Mouse (Mus musculus) leukemia stem cell, adult 10-12 weeks (primary cell): ENCODE measurements around the gene Ccdc18. TPM values are rescaled to one million over a fixed set of nuclear protein-coding genes. Genes with fewer than 3 reads are reported as not detected.

Source experiments
- polyA plus RNA-seq: library from polyadenylated mRNA; stranded (reverse); fragments of >175 nt; gene quantifications from 2 replicates; pipeline ENCODE4 v1.2.3, GENCODE M21; 2012; ENCODE audit warnings: low replicate concordance

The Ccdc18 gene
- 1.1 TPM in 1 of 2 replicates, not detected in the other for polyA plus RNA-seq

DNA sequence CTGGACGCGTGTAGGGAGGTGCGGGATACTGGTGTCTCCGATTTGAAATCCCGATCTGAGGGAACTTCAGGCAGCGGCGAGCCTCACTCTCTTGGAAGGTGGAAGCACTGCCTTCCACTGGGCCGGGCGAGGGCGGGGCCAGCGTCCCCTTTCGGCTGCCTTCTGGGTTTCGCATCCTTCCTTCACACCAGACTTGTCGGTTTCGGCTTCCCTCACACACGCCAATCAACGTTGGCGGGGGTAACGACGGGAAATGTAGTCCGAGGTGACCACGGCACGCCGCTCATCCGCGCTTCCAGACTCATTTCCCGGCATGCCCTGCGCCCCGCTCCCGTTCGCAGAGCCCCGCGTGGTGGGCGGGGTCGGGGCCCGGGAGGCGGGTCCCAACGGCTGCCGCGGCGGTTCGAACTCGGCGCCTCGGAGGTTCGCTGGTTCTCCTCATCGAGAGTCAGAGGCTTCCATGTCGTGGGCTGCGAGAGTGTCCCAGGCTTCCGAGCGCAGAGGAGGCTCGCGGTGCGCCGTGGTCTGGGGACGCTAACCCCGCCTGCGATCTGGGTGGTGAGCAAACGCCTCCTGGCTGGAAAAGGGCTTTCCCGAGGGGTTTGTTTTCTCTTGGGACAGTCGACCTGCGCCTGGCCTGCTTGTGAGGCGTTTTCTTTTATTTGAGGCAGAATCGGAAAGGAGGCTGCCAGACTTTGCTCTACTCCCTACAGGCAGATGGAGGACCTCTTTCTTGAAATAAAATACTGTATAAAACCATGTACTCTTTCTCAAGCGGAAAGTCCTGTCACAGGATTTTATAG is at the start of gene Ccdc18, which contains the start of gene Tmed5:
Gene Ccdc18, plus strand, starts transcription at position 435 of the 803 bp plus-strand sequence.
Gene Tmed5, minus strand, starts transcription at position 180 of the 803 bp plus-strand sequence.

DNA sequence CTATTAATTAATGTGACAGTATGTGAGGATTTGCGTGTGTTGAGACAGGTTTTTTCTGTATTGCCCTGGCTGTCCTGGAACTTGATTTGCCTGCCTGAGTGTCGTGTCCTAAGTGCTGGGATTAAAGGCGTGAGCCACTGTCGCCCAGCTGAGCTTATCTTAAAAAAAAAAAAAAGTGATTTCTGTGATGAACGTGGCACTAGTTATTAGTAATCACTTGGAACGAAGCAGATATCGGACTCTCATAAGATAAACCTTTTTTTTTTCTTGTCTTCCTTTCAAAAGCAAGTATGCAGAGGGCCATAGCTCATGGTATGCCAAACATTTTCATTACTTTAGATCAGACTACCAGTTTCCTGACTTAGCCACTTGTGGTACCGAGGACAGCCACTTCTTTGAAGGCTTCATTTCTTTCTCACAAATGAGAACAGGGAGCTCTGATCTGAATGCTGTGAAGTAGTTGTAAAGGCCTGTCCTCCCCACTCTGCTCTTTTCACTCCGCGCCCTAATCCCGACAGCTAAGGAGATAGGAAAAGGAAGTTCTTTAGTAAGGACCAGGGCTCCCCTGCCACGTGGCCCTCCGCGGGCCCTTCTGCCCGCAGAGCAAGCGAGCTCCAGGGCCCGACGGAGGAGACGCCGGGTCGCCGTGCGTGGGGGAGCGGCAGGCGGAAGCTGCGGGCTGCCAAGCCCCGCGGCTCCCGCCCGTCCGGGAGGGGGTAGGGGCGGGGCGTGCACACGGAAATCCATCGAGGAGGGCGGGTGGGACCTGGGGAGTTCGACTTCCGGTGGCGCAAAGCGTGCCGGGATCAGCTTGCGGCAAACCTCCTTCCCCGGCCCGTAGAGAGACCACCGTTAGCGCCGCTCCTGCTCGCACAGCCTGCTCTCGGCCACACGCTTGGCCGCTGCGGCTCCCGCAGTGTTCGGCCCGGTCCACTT is 135.7 kb downstream of the Ccdc18 start, which contains the start of gene Dr1:
Gene Dr1, plus strand, starts transcription at position 771 of the 936 bp plus-strand sequence.

Other genes starting within 250 kb of the Ccdc18 start
- gene Rpl5, start 232.4 kb upstream of the Ccdc18 start, polyA plus RNA-seq, result 15.0 and 93.1 TPM in 2 replicates
- 0.33 and 1.2 TPM in 2 replicates for gene Fam69a, start 145.8 kb upstream of the Ccdc18 start, polyA plus RNA-seq
- gene Mtf2, start 67.2 kb upstream of the Ccdc18 start, polyA plus RNA-seq, result 6.4 and 8.4 TPM in 2 replicates
- 50.0 and 109 TPM in 2 replicates for gene Tmed5, start 255 bp upstream of the Ccdc18 start, polyA plus RNA-seq
- gene Dr1, start 136.0 kb downstream of the Ccdc18 start, polyA plus RNA-seq, result 12.1 and 58.0 TPM in 2 replicates
- gene Pigg, start 179.7 kb downstream of the Ccdc18 start, polyA plus RNA-seq, result 0.15 and 2.2 TPM in 2 replicates
- gene Gm42517, start 235.0 kb downstream of the Ccdc18 start, polyA plus RNA-seq, result 0.43 and 0.73 TPM in 2 replicates